Mouse (Mus musculus) kidney, postnatal 10 days (tissue): ENCODE measurements around the gene Sectm1a.
"Not testable (repeated sequence)": the region's sequence is repeated elsewhere in the genome, so short reads cannot be mapped to it uniquely, and the experiment has no call there.

Experiments used
- DNase-seq: peaks from one replicate; pipeline ENCODE4 v3.0.0; 2021; ENCODE audit warnings: mixed read lengths

The Sectm1a gene

DNA sequence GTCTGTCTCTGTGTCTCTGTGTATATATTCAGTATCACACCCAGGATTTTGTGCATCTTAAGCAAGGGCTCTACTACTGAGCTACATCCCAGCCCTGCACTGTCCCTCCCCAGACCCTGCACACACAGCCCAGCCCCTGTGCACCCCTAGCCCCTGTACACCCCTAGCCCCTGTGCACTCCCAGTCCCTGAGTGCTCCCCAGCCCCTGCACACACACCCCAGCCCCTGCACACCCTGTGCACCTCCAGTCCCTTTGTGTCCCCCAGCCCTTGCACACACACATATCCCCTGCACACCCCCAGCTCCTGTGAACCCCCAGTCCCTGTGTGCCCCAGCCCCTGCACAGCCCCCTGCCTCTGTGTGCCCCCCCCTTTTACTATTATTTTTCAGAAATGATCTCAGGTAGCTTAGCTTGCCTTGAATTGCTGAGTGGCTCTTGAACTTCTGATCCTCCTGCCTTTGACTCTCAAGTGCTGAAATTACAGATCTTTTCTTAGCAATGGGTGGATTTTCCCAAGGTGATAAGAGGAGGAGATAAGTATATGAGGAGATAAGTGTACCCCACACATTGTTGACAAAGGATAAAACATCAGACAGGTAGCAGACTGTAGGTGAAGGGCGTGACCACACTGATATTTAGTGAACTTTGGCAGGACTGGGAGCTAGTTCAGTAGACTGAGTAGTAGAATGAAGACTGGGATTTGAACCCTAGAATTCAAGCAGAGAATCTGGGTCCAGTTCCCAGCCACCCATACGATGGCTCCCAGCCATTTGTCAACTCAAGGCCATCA lies 8.9 kb upstream of the Sectm1a start:
- no peak for DNase-seq

DNA sequence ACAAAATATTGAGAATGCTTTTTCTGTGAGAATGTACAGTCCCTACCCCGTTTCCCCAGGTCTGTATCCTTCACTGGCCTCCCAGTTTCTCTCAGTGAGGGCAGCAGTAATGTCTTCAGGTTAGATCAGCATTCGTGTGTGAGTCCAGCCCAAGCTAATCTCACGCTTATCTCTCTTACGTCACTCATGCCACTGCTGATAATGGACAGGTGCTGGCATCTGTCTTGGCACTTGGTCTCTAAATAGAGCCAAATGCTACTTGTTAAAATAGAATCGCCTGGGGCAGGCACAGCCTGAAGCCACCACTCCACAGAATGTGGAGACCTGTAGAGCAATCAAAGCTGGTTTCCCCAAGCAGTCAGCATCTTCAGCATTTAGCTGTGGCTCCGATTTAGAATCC lies 8.0 kb upstream of the Sectm1a start:
- no peak for DNase-seq

DNA sequence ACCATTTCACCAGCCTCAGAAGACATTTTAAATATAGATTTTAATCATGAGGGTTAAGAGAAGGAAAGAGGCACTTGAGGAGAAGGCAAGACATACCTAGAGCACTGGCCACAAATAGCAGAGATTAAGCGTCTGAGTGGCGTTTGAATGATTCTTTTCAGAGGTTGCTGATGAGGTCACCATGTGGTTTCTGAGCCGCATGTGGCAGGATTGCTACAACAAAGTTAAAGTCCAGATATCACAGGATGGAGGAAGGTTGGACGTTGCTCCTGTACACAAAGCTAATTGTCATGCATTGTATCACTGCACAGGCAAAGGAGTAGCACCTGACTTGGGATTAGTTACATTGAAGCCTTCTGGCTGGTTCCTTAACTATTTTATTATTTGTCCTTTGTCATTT lies 5.3 kb upstream of the Sectm1a start:
- no peak for DNase-seq

DNA sequence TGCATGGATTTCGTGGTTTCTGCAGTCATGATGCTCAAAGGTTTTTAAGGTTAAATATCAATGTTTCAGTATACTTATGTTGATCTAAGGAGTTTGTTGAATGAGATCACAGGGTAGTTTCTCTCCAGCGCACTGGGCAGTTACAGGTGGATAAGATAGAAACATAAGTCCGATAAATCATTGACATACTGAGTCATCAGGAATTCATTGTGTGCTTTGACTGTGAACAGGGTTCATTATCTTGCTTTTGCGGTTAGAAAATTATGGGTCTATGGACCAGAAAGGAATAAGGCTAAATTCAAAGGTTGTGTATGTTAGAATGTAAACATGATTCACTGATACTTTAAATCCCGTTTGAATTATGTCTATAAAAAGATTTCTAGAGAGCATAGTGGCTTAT lies 4.2 kb upstream of the Sectm1a start:
- no peak for DNase-seq

GRCm38 (mm10) chr11:121082857-121083500 lies 2.0 kb upstream of the Sectm1a start:
- no peak for DNase-seq

DNA sequence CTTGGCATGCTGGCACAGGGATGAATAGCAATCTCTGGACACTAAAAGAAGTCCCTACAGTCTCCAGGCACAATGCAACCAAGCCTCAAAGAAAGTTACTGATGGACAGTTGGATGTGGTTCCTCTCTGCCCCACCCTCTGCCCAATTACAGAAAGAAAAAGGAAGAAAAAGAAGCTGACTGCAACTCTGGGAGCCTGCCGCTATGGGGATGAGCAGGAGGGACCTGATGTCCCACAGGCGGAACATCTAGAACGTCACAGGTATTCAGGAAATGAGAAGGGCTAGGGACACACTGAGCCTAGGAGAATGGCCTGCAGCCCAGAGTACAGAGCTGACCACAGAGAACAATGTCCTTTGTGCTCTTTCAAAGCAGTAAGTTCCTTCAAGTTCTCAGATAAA lies 1.2 kb upstream of the Sectm1a start:
- DNase-seq = no peak

GRCm38 (mm10) chr11:121080330-121080729 lies 690 bp downstream of the Sectm1a start:
- no peak for DNase-seq

- DNase-seq = no peak
Observed at GRCm38 (mm10) chr11:121075655-121076054, 5.4 kb downstream of the Sectm1a start.

DNA sequence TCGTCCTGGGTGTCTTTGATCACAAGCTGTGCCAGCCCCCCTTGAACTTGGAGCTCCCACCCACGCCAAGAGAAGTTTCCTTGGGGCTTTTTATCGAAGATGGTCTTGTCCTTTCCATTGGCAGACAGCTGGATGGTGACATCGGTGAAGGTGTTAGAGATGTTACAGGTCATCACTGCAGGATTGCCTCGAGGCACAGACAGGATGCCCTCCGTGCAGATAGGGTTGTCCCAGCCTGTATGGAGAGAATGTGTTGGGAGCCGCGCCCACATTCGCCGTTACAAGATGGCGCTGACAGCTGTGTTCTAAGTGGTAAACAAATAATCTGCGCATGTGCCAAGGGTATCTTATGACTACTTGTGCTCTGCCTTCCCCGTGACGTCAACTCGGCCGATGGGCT lies 11.4 kb downstream of the Sectm1a start:
- not testable (repeated sequence) for DNase-seq

- DNase-seq = no peak
Observed at GRCm38 (mm10) chr11:121067895-121068294, 13.1 kb downstream of the Sectm1a start.

DNA sequence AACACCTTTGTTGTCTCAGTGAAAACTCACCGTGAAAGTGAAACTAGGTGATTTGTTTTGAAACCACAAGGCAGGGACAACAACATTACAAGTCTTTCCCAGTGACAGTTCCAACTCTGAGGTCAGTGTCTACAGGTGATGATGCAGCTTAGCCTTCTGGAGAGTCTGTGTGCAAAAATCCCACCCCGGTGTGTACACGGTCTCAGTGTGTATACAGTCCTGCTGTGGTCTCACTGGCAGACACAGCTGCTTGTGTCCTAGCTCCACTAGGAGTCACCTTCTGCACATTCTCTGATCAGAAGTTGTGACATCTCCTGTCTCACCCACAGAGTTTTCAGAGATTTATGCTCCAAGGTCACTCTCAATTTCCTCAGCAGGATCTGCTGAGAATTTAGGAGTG lies 16.8 kb downstream of the Sectm1a start:
- peak; percentile 30 for DNase-seq

DNA sequence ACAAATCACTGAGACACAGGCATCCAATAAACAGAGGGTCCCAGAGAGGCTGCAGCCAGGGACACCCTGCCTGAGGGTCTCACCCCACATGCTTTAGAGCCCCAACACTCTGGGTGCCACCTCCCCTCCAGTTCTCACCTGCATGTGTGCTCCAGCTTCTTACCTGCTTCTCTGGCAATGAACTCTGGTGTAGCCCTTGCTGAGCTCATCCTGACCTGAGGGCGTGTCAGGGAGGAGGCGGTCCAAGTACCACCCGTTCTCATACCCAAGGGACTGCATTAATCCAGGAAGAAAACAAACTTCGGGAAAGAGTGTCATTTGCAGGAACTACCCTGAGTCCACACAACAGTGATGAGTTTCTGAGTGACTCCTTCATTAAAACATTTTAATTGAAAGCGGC lies 17.6 kb downstream of the Sectm1a start, which contains the start of gene Sectm1b:
Gene Sectm1b (minus strand): TSS at position 191 of the 400 bp plus-strand sequence.
- DNase-seq = no peak

- no peak for DNase-seq
Observed at GRCm38 (mm10) chr11:121061615-121062014, 19.4 kb downstream of the Sectm1a start.

DNA sequence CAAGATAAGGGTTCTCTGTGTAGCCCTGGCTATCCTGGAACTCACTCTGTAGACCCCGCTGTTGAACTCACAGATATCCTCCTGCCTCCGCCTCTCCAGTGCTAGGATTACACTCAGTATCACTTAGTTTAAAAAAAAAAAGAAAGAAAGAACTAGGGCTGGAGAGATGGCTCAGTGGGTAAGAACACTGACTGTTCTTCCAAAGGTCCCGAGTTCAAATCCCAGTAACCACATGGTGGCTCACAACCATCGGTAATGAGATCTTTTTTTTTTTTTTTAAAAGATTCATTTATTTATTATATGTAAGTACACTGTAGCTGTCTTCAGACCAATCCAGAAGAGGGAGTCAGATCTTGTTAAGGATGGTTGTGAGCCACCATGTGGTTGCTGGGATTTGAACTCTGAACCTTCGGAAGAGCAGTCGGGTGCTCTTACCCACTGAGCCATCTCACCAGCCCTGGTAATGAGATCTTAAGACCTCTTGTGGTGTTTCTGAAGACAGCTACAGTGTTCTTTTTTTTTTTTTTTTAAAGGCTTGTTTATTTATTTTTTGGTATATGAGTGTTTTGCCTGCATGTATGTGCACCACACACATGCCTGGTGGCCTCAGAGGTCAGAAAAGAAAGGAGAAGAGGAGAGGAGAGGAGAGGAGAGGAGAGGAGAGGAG lies 20.5 kb downstream of the Sectm1a start:
- not testable (repeated sequence) for DNase-seq

GRCm38 (mm10) chr11:121059471-121059870 lies 21.5 kb downstream of the Sectm1a start:
- DNase-seq = no peak

DNA sequence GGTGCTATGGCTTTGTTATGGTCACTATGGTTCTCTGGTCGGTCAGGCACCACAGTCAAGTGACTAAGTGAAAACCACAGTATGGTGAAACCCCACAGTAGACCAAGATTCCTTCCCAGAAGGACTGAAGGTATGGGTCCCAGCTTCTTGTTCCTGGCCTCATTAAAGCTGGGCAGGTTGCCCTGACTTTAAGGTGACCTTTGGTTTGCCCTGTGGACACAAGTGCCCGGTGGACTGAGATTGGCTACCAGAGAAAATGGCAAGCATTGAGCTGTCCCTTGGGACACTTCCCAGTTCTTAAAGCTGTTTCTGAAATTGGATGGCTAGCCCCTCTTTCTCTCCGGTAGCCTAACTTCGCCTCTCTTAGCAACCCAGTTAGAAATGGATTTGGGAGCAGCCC lies 22.1 kb downstream of the Sectm1a start:
- DNase-seq = peak; percentile 30

DNA sequence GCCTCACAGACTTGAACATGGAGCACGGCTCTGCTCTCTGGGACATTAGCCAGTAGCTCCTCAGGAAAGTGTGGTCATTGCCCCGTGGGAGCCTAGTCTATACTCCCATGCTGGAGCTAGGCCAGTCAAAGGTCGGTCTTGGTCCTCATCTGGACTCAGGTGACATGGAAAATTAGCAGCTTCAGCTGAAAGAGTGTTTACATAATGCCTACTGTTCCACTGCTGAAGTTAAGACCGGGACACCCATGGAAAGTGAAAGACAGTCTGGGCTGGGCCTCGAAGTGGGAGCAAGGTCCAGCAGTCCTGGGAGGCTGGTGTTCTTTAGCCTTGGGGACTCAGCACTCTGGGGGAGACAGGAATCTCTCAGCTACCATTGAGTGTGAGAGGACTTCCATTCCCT lies 22.9 kb downstream of the Sectm1a start:
- peak; percentile 74 for DNase-seq

- peak; percentile 70 for DNase-seq
Observed at GRCm38 (mm10) chr11:121056536-121057236, 24.3 kb downstream of the Sectm1a start.

GRCm38 (mm10) chr11:121053536-121053935 lies 27.5 kb downstream of the Sectm1a start:
- DNase-seq = peak; percentile 92

- peak; percentile 39 for DNase-seq
Observed at GRCm38 (mm10) chr11:121052387-121052786, 28.6 kb downstream of the Sectm1a start.

- peak; percentile 32 for DNase-seq
Observed at GRCm38 (mm10) chr11:121051793-121052192, 29.2 kb downstream of the Sectm1a start.

GRCm38 (mm10) chr11:121049840-121050239 lies 31.2 kb downstream of the Sectm1a start:
- DNase-seq = no peak

DNA sequence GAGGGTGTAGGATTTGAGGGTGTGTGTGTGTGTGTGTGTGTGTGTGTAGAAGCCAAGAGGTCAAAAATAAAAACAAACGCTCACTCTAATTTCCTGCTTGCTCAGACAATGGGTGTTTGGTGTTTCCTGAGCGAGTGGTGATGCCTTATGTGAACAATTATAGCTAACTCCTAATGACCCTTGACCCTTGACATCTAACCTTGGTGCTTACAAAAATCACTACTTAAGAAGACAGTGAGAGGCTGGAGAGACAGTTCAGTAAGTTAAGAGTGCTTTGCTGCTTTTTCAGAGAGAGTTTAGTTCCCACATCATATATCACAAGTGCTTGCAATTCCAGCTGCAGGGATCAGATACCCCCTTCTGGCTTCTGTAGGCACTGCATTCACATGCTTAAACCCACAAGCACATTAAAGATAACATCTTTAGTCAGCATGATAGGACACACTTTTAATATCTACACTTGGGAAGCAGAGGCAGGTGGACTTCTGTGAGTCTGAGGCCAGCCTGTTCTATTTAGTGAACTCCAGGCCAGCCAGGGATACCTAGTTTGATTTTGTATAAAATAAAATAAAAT lies 33.1 kb downstream of the Sectm1a start:
- peak; percentile 60 for DNase-seq
